Mouse (Mus musculus) cerebellum, postnatal 25 days (tissue): ENCODE measurements around the gene Cd52.

Source experiments
- DNase-seq, 2 experiments: peaks; one replicate each; pipeline ENCODE4 v3.0.0; 2021; ENCODE audit warnings: mixed read lengths in 2 of 2

Gene Cd52

DNA sequence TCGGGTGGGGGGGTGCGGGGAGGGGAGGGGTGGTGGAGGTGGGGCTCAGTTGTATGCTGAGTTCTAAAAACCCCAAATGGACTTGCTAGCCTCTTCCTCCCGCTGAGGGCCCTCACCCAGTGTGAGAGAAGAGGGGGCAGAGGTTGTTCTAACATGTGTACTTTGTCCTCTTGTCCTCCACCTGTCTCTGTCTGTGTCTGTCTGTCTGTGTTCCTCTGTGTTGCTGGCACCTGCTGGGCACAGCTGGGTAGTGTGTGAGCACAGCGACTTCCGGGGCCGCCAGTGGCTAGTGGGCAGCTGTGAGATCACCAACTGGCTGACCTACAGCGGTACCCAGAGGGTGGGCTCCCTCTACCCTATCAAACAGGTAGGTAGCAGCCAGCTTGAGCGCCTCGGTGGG lies 5.9 kb downstream of the Cd52 start:
- no peak for DNase-seq

DNA sequence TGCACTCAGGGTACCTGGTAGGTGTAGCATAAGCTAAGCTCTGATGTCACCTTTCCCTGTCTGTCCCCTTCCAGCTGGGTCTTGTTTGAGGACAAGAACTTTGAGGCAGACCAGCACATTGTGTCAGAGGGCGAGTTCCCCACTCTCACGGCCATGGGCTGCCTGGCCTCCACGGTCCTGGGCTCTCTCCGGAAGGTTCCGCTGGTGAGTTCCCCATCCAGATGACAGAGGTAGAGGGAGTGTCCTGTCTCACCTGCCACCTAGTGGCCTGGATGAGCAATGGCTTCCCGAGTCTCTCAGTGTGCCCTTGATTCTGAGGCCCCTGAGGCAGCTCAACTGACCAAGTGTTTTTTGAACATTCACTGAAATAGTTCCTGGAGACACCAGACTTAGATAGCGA lies 7.5 kb downstream of the Cd52 start:
- DNase-seq: peak; percentile 63 to 71

DNA sequence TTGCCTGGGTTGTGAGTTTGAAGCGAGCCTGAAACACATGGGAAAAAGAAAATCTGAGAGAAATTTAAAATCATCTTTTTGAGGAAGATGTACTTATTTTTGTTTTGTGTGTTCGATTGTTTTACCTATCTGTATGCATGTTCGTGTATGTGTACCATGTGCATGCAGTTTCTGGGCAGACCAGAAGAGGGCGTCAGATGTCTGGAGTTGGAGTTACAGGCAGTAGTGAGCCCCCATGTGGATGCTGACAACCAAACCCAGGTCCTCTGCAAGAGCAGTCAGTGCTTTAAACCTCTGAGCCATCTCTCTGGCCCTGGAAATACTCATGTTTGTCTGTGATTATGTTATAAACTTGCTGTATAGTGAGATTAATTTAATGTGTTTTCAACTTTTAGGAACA lies 9.9 kb downstream of the Cd52 start:
- no peak for DNase-seq

DNA sequence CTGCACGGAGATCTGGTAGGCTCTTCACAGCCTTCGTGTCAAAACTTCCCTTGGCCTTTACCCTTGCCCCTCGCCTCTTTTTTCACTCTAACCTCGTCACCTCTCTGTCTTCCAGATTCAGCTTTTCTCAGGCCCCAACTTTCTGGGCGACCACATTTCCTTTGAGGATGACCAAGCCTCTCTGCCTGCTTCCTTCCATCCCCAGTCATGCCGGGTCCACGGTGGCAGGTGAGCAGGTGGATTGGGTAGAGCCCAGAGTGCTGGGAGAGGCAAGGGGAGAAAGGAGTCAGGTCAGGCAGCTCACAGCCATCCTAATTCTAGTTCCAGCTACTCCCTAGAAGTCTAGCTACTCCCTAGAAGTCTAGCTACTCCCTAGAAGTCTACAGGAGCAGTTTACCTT lies 12.4 kb downstream of the Cd52 start:
- no peak for DNase-seq

DNA sequence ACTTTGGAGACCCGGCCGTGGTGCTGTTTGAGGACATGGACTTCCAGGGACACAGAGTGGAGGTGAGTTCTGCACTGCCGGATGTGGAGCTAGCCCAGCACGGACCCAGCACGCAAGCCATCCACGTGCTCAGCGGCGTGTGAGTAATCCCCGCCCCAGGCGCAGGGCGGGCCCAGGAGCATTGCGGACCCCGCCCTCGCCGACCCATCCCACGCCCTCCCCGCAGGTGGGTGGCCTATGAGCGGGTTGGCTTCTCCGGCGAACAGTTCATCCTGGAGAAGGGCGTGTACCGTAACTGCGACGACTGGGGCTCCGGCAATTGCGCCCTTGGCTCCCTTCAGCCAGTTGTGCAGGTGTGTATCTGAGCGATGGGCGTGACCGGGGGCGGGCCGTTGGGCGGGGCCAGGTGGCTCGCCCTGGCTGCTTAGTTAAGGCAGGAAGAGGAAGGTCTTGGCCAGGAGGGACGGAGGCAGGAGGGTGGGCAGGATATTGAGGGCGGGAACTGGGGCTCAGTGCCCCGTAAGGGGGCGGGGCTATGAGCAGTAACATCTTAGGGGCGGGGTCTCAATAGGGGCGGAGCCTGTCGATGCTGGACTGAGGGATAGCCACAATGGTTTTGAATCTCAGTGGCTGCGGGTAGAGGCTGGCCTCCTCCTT lies 13.0 kb downstream of the Cd52 start:
- peak; percentile 54 to 59 for DNase-seq

DNA sequence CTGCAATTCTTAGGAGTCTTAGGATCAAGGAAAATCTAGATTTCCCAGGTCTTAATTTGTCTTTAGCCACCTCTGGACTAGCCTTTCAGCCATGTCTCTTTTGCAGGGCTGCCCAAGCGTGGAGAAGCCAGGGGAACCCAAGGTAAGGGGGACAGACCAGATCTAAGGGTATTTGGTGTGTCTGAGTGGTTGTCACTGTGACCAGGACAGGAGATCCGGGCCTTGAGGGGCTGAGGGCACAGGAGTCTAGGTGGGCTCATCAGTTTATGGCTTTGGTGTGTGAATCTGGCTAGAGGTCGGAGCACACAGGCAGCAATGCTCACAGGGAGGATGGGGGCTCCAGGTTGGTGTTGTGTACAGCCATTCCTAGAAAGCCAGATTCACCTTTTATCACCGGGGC lies 14.2 kb downstream of the Cd52 start:
- DNase-seq: no peak

DNA sequence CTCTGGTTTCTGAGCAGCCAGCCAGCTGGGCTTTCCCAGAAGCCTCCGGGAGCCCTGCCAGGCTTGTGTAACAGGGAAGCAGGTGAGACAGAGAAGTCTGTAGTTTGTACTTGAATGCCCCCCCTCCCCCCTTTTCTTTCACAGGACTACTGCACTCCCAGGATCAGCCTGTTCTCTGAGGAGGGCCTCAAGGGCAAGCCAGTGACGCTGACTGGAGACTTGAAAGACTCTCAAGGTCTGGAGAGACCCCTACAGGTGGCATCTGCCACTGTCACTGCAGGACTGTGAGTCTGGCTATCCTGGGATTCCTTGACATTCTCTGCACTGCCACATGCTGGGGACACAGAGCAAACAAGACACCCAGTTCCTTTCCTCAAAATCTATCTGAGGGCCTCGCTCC lies 16.2 kb downstream of the Cd52 start:
- peak; percentile 24 to 57 for DNase-seq

DNA sequence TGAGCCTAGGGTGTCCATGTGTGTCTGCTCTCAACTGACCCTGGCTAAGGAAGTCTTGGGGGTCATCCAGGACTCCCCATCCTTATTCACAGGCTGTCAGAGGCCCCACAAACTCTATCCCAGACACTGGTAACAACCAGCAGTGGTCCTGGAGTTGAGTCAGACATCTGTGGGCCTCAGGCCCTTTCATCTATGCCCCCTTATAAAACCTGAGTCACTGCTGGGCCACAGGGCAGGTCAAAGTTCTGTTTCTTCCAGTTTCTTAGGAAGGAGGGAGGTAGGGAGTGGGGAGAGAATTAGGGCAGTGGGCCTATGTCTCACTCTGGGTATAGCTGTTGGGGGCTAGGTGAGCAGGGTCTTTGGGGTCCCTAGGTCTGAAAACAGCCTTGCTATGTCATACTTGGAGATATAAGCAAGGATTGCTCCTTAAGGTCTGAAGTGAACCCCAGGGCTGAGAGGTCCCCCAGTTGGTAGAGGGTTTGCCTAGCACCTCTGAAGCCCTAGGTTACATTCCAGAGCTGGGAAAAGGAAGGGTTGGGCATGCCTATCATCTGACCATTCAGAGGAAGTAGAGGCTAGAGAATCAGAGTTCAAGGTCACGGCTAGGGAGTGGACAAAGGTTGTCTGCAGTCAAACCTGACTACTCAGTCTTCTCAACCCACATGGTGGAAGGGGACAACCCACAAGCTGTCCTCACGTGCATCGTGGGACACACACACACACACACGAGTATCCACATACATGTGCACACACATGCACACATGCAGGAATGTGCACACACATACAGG lies 25.9 kb downstream of the Cd52 start:
- DNase-seq: no peak

DNA sequence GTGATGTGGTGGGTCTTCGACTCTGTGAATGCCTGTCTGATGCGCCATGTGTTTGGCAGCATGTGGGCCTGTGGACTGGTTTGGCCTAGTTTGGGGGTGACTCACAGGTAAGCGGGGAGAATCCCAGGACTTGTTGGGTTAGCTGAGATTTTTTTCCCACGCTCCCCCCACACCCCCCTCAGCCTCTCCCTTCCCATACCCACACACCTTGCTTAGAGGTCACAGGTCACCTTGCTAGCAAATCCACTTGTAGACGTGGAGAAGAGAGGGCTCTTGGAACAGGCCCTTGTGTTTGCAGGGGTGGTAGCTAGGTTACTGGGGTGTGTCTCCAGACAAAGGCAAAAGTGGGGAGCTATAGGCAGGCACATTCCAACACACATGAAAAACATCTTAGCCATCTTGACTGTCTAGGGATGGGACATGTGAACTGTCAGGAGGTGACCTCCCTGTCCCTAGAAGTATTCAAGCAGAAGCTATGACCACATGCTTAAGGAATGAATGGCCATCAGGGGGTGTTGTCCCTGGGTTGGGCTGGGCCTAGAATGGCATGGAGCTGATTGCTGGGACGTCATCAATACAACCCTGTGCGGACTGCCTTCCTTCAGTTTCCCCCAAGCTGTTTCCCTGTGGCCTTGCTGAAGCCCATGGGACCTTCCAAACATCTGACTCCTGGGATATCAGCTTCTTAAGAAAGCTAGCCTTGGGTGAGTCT lies 26.9 kb downstream of the Cd52 start:
- no peak for DNase-seq

DNA sequence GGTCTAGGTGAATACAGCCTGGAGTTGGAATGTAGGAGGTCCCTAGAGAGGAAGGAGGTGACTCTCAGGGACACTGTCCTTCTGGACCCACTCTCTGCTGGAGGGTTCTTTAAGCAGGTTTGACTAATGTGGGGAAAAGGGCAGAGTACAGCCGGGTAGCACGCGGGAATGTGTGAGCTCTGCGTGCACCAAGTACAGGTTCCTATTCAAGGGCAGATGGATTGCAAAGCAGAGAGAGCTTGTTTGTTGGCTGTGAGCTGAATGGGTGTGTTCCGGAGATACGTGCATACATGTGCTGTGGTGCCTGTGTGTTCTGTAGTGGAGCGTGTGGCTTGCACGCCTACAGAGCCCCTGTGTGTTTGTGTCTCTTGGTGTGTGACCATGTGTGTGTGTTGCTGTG lies 27.5 kb downstream of the Cd52 start:
- no peak for DNase-seq

DNA sequence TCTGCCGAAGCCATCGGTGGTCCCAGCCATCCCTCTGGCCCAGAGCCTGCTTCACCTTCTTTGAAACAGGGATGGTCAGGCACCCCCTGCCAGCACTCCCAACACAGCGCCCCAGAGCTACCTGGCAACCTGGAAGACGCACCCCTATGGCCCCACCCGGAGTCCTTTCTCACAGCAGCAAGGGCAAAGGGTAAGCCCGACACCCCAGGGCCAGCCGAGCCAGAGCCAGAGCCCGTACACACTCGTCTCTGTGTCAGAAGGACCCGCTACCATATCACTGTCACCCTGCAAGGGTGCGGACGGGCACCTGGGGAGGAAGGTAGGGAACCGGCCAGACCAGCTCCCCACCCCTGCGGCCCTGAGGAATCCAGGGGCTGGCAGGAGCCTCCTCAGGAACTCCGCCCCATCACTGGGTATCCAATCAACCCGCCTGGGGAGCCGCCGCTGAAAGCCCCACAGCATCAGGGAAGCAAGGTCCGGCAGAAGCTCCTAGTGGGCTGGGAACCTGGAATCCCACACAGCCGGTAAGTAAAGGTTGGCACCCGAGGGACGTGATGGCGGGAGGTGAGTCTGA lies 29.4 kb downstream of the Cd52 start:
- DNase-seq: no peak

DNA sequence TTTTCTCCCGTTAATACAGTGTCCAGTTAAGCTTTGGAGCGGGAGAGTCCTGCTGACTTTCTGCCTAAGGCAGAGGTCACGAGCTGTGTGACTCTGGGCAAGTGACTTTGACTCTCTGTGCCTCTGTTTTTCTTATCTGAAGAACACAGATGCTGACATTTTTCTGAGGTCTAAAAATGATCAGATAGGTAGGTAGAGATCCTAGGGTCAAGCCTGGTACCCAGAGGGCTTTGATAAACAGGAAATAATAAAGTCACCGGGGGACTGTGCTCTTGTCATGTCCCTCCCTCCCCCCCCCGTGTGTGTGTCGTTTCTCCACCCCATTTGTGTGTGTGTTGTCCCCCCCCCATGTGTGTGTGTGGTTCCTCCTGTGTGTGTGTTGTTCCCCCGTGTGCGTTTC lies 32.3 kb downstream of the Cd52 start:
- DNase-seq: no peak

DNA sequence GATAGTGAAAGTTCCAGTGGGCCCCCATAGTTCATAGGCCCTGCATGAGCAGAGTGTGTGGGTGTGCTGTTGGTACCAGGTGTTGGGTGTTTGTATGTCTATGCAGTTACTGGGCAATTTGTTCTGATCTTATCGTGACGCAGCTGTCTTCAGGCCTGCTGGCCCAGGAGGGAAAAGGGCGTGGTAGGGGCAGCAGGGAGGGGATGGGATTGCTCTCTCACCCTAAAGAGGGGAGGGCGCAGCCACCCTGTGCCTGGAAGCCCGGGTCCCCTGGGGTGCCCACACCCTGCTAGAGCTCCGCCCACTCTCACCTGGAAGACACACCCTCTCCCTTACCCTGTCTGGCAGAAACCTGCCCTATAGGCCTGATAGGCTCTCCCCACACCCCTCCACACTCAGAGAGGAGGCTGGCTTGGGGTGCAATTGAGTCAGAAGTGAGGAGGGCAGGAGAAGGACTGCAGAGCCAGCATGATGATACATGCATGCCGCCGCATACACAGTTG lies 32.9 kb downstream of the Cd52 start:
- DNase-seq: no peak

DNA sequence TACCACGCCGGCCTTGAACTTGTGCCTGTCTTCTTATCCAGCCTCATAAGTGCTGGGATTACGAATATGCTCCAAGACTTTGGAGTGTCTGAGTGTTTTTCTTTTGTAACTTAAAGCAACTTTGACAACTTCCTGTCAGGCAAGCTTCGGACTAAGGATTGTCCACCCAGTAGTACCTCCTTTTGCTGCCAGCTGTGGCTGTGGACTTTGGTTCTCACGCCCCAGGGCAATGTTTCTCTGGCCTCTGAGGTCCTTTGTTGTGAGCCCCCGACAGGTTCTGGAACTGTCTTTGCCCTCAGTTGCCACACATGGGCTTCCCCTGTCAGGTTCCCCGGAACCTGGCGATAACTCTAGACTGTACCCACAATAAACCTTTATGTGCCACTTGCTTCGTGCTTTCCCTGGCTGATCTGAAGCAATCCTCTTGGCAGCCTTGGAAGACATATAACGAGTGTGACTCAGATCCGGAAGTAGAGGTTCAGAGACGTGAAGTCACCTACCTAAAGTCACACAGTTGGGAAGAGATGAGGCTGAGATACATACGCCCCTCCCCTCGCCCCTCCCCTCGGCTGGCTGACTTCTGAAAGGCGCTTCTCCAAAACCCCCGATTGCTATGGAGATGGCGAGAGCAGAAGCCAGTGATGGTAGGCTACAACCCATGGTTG lies 33.6 kb downstream of the Cd52 start:
- DNase-seq: no peak

DNA sequence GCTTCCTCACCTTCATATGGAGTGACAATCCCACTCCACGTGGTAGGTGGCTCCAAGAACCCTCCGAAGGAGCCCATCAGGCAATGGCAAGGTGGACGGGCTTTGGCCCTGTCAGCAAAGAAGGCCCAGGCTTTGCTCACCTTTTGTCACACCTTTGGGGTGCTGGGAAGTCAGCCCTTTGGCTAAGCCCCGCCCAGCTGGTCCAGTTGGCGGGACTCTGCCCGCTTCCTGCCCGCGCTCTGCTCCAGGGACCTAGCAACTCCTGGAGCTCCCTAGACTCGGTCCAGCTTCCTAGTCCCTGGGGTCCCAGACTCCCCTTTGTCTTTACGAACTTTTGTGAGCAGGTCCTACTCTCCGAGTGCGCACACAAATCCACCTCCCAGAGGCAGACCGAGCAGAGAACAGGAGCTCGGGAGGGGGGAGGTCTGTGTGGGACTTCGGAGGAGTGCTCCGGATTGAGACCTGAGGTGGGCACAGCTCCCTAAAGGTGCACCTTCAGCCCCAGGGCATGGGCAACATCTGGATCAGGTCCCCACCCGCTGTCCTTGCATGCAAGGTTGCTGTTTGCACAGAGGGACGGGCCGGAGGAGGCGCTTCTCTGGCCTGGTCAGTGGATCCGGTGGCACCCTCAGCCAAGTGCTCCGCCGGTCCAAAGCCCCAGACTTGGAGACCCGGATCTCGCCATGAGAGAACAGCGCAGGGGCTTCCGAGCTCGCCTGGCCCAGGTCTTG lies 34.6 kb downstream of the Cd52 start, which contains the start of gene Crybg2:
TSS of gene Crybg2 (plus strand) at position 681 of the 731 bp plus-strand sequence.
- no peak for DNase-seq

DNA sequence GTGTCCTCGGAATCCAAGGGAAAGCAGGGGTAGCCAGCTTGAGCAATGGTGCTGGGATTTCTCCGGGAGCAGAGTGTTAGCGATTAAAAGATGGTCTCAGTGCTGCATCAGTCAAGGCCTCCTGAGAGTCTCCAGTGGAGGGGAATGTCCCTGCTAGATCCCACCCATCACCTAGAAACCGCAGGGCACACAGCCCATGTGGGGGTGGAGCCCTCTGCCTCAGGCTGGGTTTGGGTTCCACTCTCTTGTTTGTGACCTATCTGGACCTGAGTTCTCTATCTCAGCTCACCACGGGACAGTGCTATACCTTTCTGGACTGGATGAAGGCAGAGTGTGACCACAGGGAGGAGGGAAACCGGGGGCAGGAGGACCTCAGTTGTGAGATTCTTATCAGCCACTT lies 36.0 kb downstream of the Cd52 start:
- no peak for DNase-seq

DNA sequence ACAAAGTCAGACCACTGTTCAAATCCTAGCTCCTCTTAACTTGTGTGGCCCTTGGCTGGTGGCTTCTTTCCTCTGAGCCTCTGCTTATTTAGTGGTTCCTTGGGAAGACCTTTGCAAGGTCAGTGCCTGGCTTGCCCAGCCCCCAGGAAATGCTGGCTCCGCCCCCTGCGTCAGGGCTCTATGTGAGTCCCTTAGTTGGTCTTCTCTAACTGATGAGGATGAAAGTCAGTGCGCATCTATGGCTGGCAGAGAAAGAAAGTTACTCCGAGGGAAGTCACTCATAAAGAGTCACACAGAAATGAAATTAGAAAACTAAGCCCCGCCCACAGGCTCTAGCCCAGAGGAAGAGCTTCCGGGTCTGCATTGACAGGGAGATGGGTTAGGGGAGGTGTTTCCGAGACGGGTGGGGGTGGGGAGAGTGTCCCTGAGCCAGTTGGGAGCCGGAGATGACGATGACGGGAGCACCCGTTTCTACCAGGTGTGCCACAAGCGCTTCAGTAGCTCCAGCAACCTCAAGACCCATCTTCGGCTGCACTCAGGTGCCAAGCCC lies 36.6 kb downstream of the Cd52 start:
- DNase-seq: no peak

DNA sequence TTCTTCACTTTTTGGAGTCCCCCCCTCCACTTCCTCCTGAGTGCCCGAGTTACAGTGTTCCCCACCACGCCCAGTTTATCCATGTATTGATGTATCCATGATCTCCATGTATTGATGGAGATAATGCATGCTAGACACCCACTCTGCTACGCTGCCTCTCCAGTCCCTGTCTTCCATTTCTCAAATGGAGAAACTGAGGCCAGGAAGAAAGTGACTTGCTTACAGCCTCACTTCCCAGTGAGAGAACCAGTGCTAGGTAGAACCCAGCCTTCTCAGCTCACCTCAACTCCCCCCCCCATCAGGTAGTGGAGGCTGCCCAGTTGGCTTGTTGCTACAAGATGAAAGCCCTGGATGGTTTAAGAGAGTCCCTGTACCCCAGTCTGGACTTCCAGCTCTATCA lies 41.3 kb downstream of the Cd52 start, which contains the start of gene Zfp683:
TSS of gene Zfp683 (plus strand) at position 301 of the 400 bp plus-strand sequence.
- DNase-seq: no peak

DNA sequence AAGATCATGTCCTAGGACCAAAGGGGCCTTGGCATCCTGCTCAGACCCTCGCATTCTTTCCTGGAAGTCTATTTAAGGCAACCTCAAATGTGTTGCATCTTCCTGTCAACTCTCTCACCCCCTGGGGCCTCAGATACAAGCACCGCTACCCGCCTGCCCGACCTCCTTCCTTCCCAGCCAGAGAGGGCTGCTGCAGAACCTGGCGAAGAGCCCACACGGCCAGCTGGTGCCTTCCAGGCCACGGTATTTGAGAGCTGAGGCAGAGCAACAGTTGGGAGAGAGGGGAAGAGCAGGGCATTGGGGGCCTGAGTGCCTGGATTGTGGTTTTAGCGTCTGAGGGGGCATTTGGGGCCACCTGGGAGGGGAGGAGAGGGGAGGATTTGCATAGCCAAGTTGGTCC lies 42.3 kb downstream of the Cd52 start:
- DNase-seq: peak; percentile 76 to 89

DNA sequence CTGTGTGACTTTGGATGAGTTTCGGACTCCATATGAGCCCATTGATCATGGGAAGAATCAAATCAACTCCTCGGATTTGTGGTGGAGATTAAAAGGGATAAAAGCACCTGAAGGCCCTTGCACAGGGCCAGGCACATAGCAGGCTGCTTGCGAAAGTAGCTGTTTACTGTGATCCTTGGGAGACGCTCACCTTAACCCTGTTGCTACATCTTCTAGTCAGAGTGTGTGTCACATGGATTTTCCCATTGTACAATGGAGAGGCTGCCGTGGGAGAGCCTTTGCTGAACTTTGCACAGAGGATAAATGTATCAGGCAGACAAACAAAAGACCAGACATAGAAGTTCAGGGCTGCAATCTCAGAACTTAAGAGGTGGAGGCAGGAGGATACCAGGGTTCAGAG lies 43.0 kb downstream of the Cd52 start:
- no peak for DNase-seq

DNA sequence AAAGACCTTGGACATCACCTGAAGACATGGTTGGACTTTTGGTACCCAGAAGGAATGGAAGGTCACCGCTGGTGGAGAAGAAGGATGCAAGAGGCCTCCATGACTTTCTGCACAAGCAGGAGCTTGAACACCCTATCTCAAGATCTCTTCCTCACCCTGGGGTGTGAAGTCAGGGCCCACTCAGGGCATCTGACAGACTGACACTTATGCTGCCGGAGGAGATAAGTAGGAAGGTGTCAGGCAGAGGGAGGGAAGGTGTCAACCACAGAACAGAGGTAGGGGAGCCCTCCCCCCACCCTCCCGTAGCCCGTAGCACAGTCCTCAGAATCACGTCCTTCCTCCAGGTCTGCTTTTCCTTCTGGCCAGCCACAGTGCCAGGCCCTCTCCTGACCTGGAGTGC lies 47.2 kb downstream of the Cd52 start:
- no peak for DNase-seq

DNA sequence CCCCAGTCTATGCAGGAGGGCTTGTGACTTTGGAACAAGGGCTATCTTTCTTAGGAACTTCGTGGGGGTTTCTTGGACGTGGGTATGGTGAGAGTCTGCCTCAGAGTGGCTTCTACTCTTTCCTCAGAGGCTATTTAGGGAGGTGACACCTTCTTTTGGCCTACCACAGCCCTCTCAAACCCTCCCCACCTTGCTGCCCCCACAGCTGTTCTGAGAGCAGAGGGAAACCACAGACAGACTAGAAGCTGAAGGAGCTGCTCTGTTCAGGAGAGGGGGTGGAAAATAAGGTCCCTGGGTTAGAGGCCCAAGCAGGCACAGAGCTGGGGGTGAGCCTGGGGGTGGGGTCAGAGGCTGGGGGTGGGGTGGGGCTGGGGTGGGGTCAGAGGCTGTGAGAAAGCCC lies 51.8 kb downstream of the Cd52 start:
- DNase-seq: no peak
